Comparison of ENCODE assay signal across 8 mouse cellular contexts in the genomic region with DNA sequence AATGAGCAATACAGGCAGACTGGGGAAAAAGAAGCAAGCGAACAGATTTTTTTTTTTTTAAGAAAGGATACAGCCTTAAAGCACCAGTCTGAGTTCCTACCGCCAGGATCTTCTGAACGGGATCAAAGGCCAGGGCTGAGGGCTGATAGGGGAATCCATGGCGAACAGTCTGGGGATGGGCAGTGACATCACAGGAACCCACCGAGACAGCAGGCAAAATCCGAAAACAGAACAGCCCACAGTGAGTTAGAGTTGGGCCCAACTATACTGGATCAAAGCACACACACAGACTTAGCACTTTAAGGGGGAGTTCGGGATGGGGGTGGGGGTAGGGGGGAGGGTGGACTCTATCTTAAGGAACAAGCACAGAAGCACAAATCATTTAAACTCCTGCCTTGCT. TPM values are rescaled to one million over a fixed set of nuclear protein-coding genes. Genes with fewer than 3 reads are reported as not detected.
DNase-seq lines count a peak whose midpoint lies in the region; ATAC-seq and TF ChIP-seq lines count a peak whose summit lies in the region.

No protein-coding gene starts in this region.

- peaks cover 19% of the 10 kb centered on the region for H3K4me1 ChIP-seq in forebrain, embryonic 16.5 days (replicated peaks; ENCODE audit: control insufficient read depth, insufficient read depth, low read length)
- H3K4me1 ChIP-seq in liver, embryonic 16.5 days (ENCODE audit: control insufficient read depth, low read depth, low read length): peaks cover 11% of the 10 kb centered on the region

- 5% methylated on average over 7 of the region's 7 CpGs for WGBS in forebrain, embryonic 16.5 days
- WGBS in liver, embryonic 16.5 days (ENCODE audit: insufficient replicate concordance): 18% methylated on average over 7 of the region's 7 CpGs

- H3K9me3 ChIP-seq in forebrain, embryonic 16.5 days (ENCODE audit: control insufficient read depth, low read length): no peaks in the 10 kb centered on the region
- H3K9me3 ChIP-seq in liver, embryonic 16.5 days (replicated peaks; ENCODE audit: control insufficient read depth, low read length): no peaks in the 10 kb centered on the region

- H3K27ac ChIP-seq in forebrain, embryonic 16.5 days (ENCODE audit: low read length): no peak overlapping the region
- no peak overlapping the region for H3K27ac ChIP-seq in liver, embryonic 16.5 days (ENCODE audit: low read length)

- peak overlapping the region; percentile 6 for H3K4me3 ChIP-seq in C2C12 (ENCODE audit: insufficient read depth, poor library complexity, severe bottlenecking)
- H3K4me3 ChIP-seq in forebrain, embryonic 16.5 days (replicated peaks; ENCODE audit: low read length): peak overlapping the region; percentile 96
- peak overlapping the region; percentile 86 for H3K4me3 ChIP-seq in liver, embryonic 16.5 days (ENCODE audit: low read depth, low read length)

- peak overlapping the region; percentile 44; the same call in 1 of the 2 replicates for H3K9ac ChIP-seq in forebrain, embryonic 16.5 days (replicated peaks; ENCODE audit: low read depth, low read length)
- H3K9ac ChIP-seq in liver, embryonic 16.5 days (ENCODE audit: low read depth, low read length): peak overlapping the region; percentile 5; the same call in 1 of the 2 replicates

- H3K4me2 ChIP-seq in forebrain, embryonic 16.5 days (ENCODE audit: low read length): peak overlapping the region; percentile 66
- peak overlapping the region; percentile 95 for H3K4me2 ChIP-seq in liver, embryonic 16.5 days (ENCODE audit: low read depth, low read length)

- peak; percentile 15 for DNase-seq in adrenal gland, postnatal 10 days
- DNase-seq in adrenal gland, adult 18-20 months (ENCODE audit: low spot score in 2 of 2): no peak
- no peak for DNase-seq in right cerebral cortex, postnatal 4 days
- no peak for DNase-seq in cerebellum, adult 9-10 months

- H3K36me3 ChIP-seq in C2C12 (ENCODE audit: control insufficient read depth, insufficient read depth): peaks cover 13% of the 10 kb centered on the region
- no peaks in the 10 kb centered on the region for H3K36me3 ChIP-seq in forebrain, embryonic 16.5 days (ENCODE audit: control insufficient read depth, insufficient read depth)
- H3K36me3 ChIP-seq in liver, embryonic 16.5 days (ENCODE audit: control insufficient read depth, insufficient read depth): no peaks in the 10 kb centered on the region; the same call in 1 of the 2 replicates

- H3K79me3 ChIP-seq in C2C12 (ENCODE audit: low read depth): peaks cover 32% of the 10 kb centered on the region

- no peak overlapping the region for H3ac ChIP-seq in C2C12 (ENCODE audit: control insufficient read depth, insufficient read length, low read depth)

- ATAC-seq in forebrain, embryonic 16.5 days: no peak
- no peak for ATAC-seq in liver, embryonic 16.5 days (ENCODE audit: low read depth)
- ATAC-seq in cerebellum, adult (ENCODE audit: insufficient number of reproducible peaks, low FRiP score, low TSS enrichment): no peak

- H3K79me2 ChIP-seq in C2C12 (ENCODE audit: control insufficient read depth, insufficient read depth): peaks cover 66% of the 10 kb centered on the region

- TF ChIP-seq CTCF in C2C12 (IDR thresholded peaks at IDR 0.05; ENCODE audit: control insufficient read depth, insufficient read depth, insufficient read length): no peak

- H3K27me3 ChIP-seq in C2C12 (ENCODE audit: control insufficient read depth, insufficient read depth, insufficient read length): no peaks in the 10 kb centered on the region
- H3K27me3 ChIP-seq in forebrain, embryonic 16.5 days (replicated peaks; ENCODE audit: control insufficient read depth, insufficient read depth, low read length): no peaks in the 10 kb centered on the region
- no peaks in the 10 kb centered on the region for H3K27me3 ChIP-seq in liver, embryonic 16.5 days (ENCODE audit: control insufficient read depth, insufficient read depth, low read depth, low read length)

TF ChIP-seq in C2C12, 6 proteins besides CTCF, POLR2A, EP300 and RAD21:
- TF ChIP-seq MAX (IDR thresholded peaks at IDR 0.05) (no peak), MYOD1 (IDR thresholded peaks at IDR 0.05; ENCODE audit: control insufficient read depth, insufficient read length, low read depth) (no peak), CEBPB (IDR thresholded peaks at IDR 0.05; ENCODE audit: low read depth) (no peak)

RNA-seq across cellular contexts. Expression of a gene that starts 1.8 kb away (rescaled TPM):
- total RNA-seq in adrenal gland, postnatal 10 days (2021): 10 to 100 TPM; 18.4 to 27.5 TPM
- total RNA-seq in adrenal gland, adult 18-20 months (2021): 10 to 100 TPM; 20.1 to 27.7 TPM
- 4.2 TPM for polyA plus RNA-seq in C2C12 (2012; fragmentation: generic; extraction: Trizol)
- polyA plus RNA-seq in forebrain, embryonic 16.5 days (2015; fragmentation: Nextera tagmentation; extraction: Ambion mirVana): 6.4 and 6.9 TPM in 2 replicates
- 1.4 and 2.2 TPM in 2 replicates for polyA plus RNA-seq in liver, embryonic 16.5 days (2015; fragmentation: Nextera tagmentation; extraction: Ambion mirVana)

Comparison
In these comparisons a context has a peak if more than half of its experiments do, and no peak if none do; other contexts are left out.
1. H3K4me3 ChIP-seq: peak in every context shown above with its lines; median percentile 96 in forebrain, embryonic 16.5 days; 86 in liver, embryonic 16.5 days; 6 in C2C12.